Mouse (Mus musculus) NIH3T3 (cell line): ENCODE data around the gene Man2b2.

ENCODE experiments used
- DNase-seq: peaks from one replicate; pipeline ENCODE4 v3.0.0-alpha.2; 2012; ENCODE audit warnings: low read depth

Gene Man2b2

DNA sequence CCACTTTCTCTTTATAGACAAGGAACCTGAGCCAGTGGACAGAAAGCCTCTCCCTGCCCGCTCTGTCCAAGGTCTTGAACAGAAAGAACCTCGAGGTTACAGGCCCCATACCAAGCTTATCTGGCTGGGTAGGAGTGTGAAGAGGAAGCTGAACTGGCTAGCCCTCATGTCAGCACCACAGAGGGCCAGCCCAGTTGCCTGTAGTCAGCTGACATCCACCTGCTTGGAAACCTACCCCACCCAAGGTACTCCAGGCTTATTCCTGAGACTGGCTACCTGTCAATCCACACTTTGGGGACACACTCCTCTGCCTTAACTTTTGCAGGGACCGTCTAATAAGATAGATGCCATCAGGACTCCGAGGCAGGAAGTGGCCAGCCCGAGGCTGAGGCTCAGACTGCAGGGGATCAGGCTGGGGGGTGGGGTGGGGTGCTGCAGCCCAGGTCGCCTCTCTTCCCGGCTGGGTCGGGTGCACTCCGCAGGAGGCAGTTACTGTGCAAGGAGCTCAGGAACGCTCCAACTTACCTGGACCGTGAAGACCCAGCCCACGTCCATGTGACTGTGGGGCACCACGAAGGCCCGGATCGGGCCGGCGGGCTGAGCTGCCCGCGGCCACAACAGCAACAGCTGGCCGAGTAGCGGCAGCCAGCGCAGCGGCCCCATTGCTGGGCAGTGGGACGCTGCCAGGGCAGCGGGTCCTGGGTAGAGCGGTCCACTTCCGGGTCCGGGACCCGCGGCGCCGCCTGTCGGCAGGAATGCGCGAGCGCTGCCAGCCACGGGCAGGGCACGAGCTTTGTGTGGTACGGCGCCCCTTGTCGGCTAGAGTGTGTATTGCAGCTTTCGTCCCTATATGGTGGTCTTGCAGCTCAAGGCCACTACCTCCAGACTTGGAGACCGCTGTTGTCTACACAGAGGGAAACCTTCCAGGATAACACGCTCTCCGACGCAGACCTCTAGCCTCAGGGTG is at the start of gene Man2b2:
Man2b2 (minus strand) TSS at position 741 of the 967 bp plus-strand sequence.
- peak; percentile 97 for DNase-seq

GRCm38 (mm10) chr5:36878801-36879200 is 48.3 kb upstream of the Man2b2 start:
- no peak for DNase-seq

DNA sequence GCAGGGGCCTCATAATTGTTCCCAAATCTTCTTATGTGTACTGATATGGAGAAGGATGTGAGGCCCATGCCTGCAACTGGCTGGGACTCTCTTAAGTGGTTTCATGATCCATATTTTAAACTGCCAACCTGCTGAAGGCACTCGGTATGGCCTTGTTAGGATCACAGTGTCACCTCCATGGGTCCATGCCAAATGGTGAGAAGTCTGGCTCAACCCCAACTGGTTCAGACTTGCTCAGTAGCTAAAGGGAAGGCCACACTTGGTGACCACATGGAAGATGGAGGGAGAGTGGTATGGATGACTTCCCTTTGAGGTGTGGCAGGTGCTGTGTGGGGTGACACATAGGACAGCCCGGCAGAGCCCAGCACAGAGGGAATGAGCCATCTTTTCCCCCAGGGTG is 47.2 kb upstream of the Man2b2 start:
- DNase-seq = no peak

DNA sequence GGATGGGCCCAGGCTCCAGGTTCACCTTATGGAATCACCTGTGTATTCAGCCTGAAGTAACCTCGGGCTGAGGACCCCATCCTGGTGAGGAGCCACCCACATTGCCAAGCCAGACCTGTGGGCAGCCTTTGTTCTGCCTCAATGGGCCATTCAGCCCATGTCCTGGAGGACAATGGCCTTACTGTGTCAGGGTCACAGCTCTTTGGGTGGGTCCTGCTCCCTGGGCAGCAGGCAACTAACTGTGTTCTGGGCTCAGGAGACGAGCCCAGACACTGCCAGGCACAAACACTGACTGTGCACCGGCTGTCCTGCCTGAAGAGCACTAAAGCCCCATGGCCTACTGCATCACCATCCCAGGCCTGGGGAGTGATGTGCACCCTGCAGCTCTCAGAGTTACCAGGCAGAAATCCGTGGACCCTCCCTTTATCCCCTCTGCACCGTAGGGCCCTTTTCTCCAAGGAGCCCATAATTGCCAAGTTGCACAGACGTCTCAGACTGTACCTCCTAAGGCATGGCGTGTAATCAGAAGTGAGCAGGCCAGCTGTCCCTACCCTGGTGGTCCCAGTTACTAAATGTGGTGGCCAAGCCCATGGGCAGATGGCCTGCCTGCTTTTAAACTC is 46.4 kb upstream of the Man2b2 start:
- DNase-seq = no peak

GRCm38 (mm10) chr5:36875956-36876355 is 45.5 kb upstream of the Man2b2 start:
- DNase-seq = no peak

DNA sequence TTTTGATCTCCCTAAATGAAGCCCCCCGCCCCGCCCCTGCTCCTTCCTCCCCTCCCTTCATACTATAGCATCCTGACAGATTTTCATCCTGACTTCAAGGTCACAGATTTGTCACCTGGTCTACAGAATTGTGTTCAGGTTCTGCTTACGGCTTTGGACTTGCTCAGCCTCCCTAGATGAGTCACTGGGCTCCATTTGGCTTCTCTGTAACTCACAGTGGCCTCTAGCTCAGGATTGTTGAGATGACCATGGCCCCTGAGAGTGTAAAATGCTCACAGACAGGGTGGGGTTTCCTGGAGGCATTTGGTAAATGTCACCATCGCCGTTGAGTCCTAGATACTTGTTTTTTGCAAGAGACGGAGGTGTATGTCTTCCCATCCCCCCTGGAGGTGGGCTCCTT is 40.5 kb upstream of the Man2b2 start:
- DNase-seq = no peak

- DNase-seq = no peak
These were observed 39.3 kb upstream of the Man2b2 start for GRCm38 (mm10) chr5:36869578-36870236.

DNA sequence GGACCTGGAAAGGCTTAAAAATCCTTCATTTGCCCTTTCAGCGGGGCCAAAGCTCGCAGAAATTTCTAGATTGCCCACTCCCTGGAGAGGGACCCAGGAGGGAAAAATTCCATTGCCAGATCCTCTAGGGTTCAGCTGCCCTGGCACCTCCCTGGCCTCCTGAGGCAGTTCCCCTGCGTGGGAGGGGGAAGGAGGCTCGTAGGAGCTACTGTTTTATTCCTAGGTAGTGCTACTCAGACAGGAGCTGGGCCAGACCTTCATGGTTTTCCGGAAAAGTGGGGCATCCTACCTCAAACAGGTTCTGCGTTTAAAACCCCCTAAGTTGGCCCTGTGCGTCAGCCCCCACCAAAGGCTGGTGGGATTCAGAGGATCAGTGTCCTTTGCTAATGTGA is 38.7 kb upstream of the Man2b2 start:
- DNase-seq = no peak

- no peak for DNase-seq
These were observed 38.0 kb upstream of the Man2b2 start, which contains the start of gene Ppp2r2c for GRCm38 (mm10) chr5:36868266-36869090. TSS of gene Ppp2r2c (plus strand) at chr5:36868513.

- no peak for DNase-seq
These were observed 37.1 kb upstream of the Man2b2 start for GRCm38 (mm10) chr5:36867561-36867960.

- DNase-seq = no peak
These were observed 36.3 kb upstream of the Man2b2 start for GRCm38 (mm10) chr5:36866701-36867250.

DNA sequence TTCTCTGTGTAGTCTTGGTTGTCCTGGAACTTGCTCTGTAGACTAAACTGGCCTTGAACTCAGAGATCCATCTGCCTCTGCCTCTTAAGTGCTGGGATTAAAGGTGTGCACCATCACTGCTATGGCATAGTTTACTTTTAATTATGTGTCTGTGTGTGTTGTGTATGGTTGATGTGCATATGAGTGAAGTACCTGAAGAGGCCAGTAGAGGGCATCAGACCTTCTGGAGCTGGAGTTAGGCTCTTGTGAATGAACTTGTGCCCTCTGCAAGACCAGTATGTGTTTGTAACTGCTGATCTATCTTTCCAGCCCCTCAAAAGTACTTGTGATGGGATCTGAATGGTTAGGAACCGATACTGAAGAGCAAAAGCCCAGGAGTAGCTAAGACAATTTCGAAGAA is 30.6 kb upstream of the Man2b2 start:
- DNase-seq = peak; percentile 16

DNA sequence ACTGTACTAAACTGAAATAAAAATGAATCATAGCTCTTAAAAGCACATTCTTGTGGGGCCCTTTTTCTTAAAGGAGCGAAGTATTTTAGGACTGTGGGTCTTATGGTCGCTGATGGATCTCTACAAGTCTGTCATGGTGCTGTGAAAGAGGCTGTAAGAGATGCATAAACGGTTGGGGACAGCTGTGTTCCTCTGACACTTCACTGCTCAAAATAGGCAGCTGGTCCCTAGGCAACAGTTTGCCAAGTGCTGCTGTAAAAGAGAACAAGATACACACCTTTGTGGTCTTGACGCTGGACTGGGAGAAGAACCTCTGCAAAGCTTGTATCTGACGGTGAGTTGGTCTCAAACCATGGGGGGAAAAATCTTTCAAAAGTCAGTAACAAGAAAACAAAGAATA is 27.1 kb upstream of the Man2b2 start:
- DNase-seq = no peak

- no peak for DNase-seq
These were observed 26.1 kb upstream of the Man2b2 start for GRCm38 (mm10) chr5:36856529-36856928.

DNA sequence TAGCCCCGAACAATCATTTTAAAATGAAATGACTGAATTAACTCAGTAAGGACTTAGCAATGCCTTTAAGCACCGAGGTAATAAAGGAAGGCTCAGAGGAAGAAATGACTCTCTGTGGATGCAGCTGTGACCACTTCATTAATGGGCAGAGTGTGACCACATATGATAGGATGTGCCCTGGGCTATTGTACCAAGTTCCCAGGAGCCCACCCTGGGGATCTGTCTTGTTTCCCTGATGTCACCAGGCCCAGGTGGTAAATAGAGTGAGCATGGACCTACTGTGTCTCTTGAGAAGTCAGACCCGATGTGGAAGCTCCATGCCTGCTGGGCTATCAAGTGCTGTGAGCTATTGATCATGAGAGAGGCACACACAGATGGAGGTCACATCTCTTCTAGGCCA is 24.7 kb upstream of the Man2b2 start:
- DNase-seq = no peak

GRCm38 (mm10) chr5:36851572-36851971 is 21.1 kb upstream of the Man2b2 start:
- DNase-seq = peak; percentile 16

DNA sequence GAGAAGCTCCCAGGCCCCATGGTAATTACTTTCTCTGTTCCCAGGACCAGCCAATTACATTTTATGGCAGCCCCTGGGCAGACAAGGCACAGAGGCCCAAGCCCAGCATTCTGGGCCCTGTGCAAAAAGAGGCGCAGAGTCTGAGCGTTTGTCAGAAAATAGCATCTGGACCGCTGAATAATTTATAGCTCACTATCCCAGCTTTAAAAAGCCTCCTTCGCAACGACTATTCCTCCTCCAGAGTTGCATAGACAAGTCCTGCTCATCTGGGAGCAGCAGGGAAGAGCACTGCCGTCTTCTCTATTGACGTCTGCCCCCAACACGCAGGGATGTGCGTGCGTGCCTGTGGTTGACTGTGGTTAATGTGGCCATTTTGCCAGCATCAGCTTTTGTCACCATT is 14.0 kb upstream of the Man2b2 start:
- no peak for DNase-seq

DNA sequence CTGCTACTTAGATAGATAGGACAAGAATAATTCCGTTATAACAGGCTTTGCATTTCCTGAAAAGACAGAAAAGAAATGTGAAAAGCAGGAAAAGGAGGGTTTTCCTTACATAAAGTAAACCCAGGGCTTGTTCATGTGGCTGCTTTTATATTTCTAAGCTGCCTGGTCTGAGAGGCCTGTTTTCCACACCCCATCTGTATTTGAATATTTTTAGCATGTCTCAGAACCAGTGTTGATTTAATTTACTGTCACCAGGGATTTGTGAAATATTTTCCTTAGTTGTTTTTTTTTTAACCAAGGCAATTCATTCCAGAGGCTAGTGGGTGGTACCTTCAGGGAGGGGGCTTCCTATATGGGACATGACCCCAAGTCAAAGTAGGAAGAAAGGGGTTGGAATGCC is 11.2 kb upstream of the Man2b2 start:
- peak; percentile 80 for DNase-seq

GRCm38 (mm10) chr5:36840092-36840491 is 9.6 kb upstream of the Man2b2 start:
- no peak for DNase-seq

GRCm38 (mm10) chr5:36839602-36840001 is 9.1 kb upstream of the Man2b2 start:
- no peak for DNase-seq

- peak; percentile 19 for DNase-seq
These were observed 8.6 kb upstream of the Man2b2 start for GRCm38 (mm10) chr5:36839032-36839431.

- DNase-seq = peak; percentile 89
These were observed 5.5 kb upstream of the Man2b2 start for GRCm38 (mm10) chr5:36835933-36836332.
